Mouse (Mus musculus) ES-E14 (cell line): ENCODE measurements at regions not wholly inside any gene's neighbourhood (a gene's known extent, or its start where the extent isn't known, plus 50 kb on each side); places are given as distances from the start of the nearest gene placed in this dataset.

Source experiments
- CHD2 ChIP-seq: IDR thresholded peaks from 2 replicates; pipeline ENCODE4 v1.6.1; 2014; ENCODE audit warnings: mild to moderate bottlenecking, low read depth, low read length, inconsistent platforms
- MAFK ChIP-seq: IDR thresholded peaks from 2 replicates; pipeline ENCODE4 v1.6.1; 2014; ENCODE audit warnings: mild to moderate bottlenecking, low read depth, low read length, inconsistent platforms; ENCODE audit not compliant: insufficient read depth
- ZC3H11A ChIP-seq: IDR thresholded peaks from 2 replicates; pipeline ENCODE4 v1.6.1; 2012; ENCODE audit warnings: low read depth, mild to moderate bottlenecking, inconsistent platforms, low read length, borderline replicate concordance
- ZNF384 ChIP-seq: IDR thresholded peaks from 2 replicates; pipeline ENCODE4 v1.6.1; 2012; ENCODE audit warnings: low read depth, low read length, inconsistent platforms

GRCm38 (mm10) chr3:52185351-52185750, 80.5 kb upstream of the Maml3 start:
- no peak for TF ChIP-seq ZC3H11A
- no peak for TF ChIP-seq MAFK
- TF ChIP-seq CHD2 = no peak
- no peak for TF ChIP-seq ZNF384
